Comparison of ENCODE assay signal across 12 mouse cellular contexts in the genomic region with DNA sequence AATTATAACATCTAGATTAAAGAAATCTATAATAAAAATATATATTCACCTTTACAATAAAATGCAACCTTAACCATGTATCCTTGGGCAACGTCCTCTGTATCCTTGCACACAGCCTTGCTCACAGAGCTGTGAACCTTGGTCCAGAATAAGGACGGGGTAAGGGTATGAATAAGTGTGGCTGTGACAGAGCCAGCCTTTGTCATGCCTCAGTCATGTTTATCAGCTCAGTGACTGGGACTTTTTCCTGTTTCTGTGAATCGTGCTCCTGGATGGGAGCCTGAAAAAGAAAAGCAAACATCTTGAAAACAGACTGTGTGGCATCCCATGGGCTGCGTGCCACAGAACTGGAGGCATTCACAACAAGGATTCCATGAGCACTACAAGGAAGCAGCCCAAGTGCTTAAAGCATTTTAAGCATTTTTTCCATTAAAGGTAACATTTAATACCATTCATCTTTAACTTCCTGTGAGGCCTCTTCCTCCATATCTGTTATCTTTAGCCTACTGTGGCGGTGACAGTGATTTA.
A peak's percentile ranks its signal among the peaks of the same experiment; 100 is the strongest.
DNase-seq lines count a peak whose midpoint lies in the region; ATAC-seq lines count a peak whose summit lies in the region.
"Had no signal": no experiment of that assay in that cellular context is flagged by ENCODE, and none has a peak within 500 bp of the region (broad histone marks: within the 10 kb centered on the region; RNA-seq: fewer than 3 reads in every experiment).

No protein-coding gene starts in this region.

- peak; percentile 4 for DNase-seq in left cerebral cortex, adult 11 months (ENCODE audit: low spot score)
- no peak for DNase-seq in left cerebral cortex, postnatal 4 days
- peak; percentile 65 for DNase-seq in layer of hippocampus, adult 9-11 months
- DNase-seq in lung, postnatal 10 days: peak; percentile 1
- DNase-seq in ovary, postnatal 14 days (ENCODE audit: low spot score): no peak
- DNase-seq in thymus, postnatal 0 days (ENCODE audit: low spot score): no peak
- DNase-seq in midbrain, embryonic 14.5 days: no peak
- DNase-seq: embryo, embryonic 11 days; kidney, adult 11 months had no signal

- H3K36me3 ChIP-seq in midbrain, embryonic 14.5 days (ENCODE audit: control insufficient read depth, insufficient read depth, low read length): no peaks in the 10 kb centered on the region
- H3K36me3 ChIP-seq: limb, embryonic 10.5 days; midbrain, embryonic 12.5 days had no signal

- no peaks in the 10 kb centered on the region for H3K9me3 ChIP-seq in midbrain, embryonic 14.5 days (ENCODE audit: control insufficient read depth, low read length)
- H3K9me3 ChIP-seq: limb, embryonic 10.5 days; midbrain, embryonic 12.5 days had no signal

- no peak overlapping the region for H3K27ac ChIP-seq in midbrain, embryonic 14.5 days (replicated peaks; ENCODE audit: low read depth, low read length)
- H3K27ac ChIP-seq: limb, embryonic 10.5 days; midbrain, embryonic 12.5 days had no signal

- WGBS in midbrain, embryonic 14.5 days: 81% methylated on average over 5 of the region's 5 CpGs

- H3K9ac ChIP-seq in midbrain, embryonic 14.5 days (replicated peaks; ENCODE audit: low read length): no peak overlapping the region
- H3K9ac ChIP-seq: midbrain, embryonic 12.5 days had no signal

- H3K4me3 ChIP-seq in midbrain, embryonic 14.5 days (replicated peaks; ENCODE audit: low read depth, low read length): no peak overlapping the region
- H3K4me3 ChIP-seq: limb, embryonic 10.5 days; midbrain, embryonic 12.5 days had no signal

- no peaks in the 10 kb centered on the region for H3K27me3 ChIP-seq in midbrain, embryonic 14.5 days (ENCODE audit: control insufficient read depth, insufficient read depth, low read length)
- H3K27me3 ChIP-seq: midbrain, embryonic 12.5 days had no signal

- no peak overlapping the region for H3K4me2 ChIP-seq in midbrain, embryonic 14.5 days (ENCODE audit: low read length)
- H3K4me2 ChIP-seq: midbrain, embryonic 12.5 days had no signal

- ATAC-seq in midbrain, embryonic 14.5 days (ENCODE audit: low FRiP score, low TSS enrichment): no peak
- ATAC-seq: Patski had no signal

- H3K4me1 ChIP-seq in midbrain, embryonic 14.5 days (ENCODE audit: control insufficient read depth, insufficient read depth, low read length): no peaks in the 10 kb centered on the region
- H3K4me1 ChIP-seq: limb, embryonic 10.5 days; midbrain, embryonic 12.5 days had no signal

- intact Hi-C loops in left cerebral cortex, postnatal 4 days (cut with DNase I): no loop called here

Comparison
In these comparisons a context has a peak if more than half of its experiments do, and no peak if none do; other contexts are left out.
1. DNase-seq: peak in left cerebral cortex, adult 11 months (single experiment), layer of hippocampus, adult 9-11 months (single experiment) and lung, postnatal 10 days (single experiment); none in left cerebral cortex, postnatal 4 days (single experiment), ovary, postnatal 14 days (single experiment), thymus, postnatal 0 days (single experiment) and midbrain, embryonic 14.5 days (single experiment).